Mouse (Mus musculus) limb, embryonic 14.5 days (tissue): ENCODE data around the gene Ptges3l. TPM values are rescaled to one million over a fixed set of nuclear protein-coding genes. Genes with fewer than 3 reads are reported as not detected.
"Not testable (repeated sequence)": the region's sequence is repeated elsewhere in the genome, so short reads cannot be mapped to it uniquely, and the experiment has no call there.

Experiments
- ATAC-seq: fragments of 200-750 bp; cut with Nextera tagmentation; 2 replicates; pipeline ENCODE4 v1.8.0; 2017; ENCODE audit warnings: low read depth, moderate number of reproducible peaks, moderate TSS enrichment; ENCODE audit not compliant: low FRiP score
- DNase-seq: peaks from one replicate; pipeline ENCODE4 v3.0.0-alpha.2; 2015; ENCODE audit warnings: low spot score
- H3K27ac ChIP-seq: fragments of 300-500 bp; sonication (generic); replicated peaks from 2 replicates; pipeline ENCODE4 v1.5.1; 2014; ENCODE audit warnings: low read depth, mild to moderate bottlenecking, low read length, moderate library complexity, mixed read lengths
- H3K27me3 ChIP-seq: fragments of 300-500 bp; sonication (generic); 2 replicates; pipeline ENCODE4 v1.6.1; 2014; ENCODE audit warnings: low read length, mixed read lengths; ENCODE audit not compliant: control insufficient read depth, insufficient read depth
- H3K36me3 ChIP-seq: fragments of 300-500 bp; sonication (generic); 2 replicates; pipeline ENCODE4 v1.6.1; 2014; ENCODE audit warnings: mild to moderate bottlenecking, low read length, moderate library complexity, mixed read lengths; ENCODE audit not compliant: control insufficient read depth, insufficient read depth
- H3K4me1 ChIP-seq: fragments of 300-500 bp; sonication (generic); 2 replicates; pipeline ENCODE4 v1.6.1; 2014; ENCODE audit warnings: antibody characterized with exemption, low read length, mixed read lengths; ENCODE audit not compliant: control insufficient read depth, insufficient read depth
- H3K4me2 ChIP-seq: fragments of 300-500 bp; sonication (generic); replicated peaks from 2 replicates; pipeline ENCODE4 v1.6.1; 2014; ENCODE audit warnings: low read depth, mild to moderate bottlenecking, low read length, moderate library complexity; ENCODE audit not compliant: severe bottlenecking
- H3K4me3 ChIP-seq: fragments of 300-500 bp; sonication (generic); replicated peaks from 2 replicates; pipeline ENCODE4 v1.5.1; 2014; ENCODE audit warnings: low read length
- H3K9ac ChIP-seq: fragments of 300-500 bp; sonication (generic); 2 replicates; pipeline ENCODE4 v1.6.1; 2014; ENCODE audit warnings: mild to moderate bottlenecking, low read depth, low read length, moderate library complexity; ENCODE audit not compliant: severe bottlenecking
- H3K9me3 ChIP-seq: fragments of 300-500 bp; sonication (generic); 2 replicates; pipeline ENCODE4 v1.6.1; 2016; ENCODE audit warnings: low read length; ENCODE audit not compliant: control insufficient read depth
- POLR2A ChIP-seq: fragments of 200-500 bp; IDR thresholded peaks from 2 replicates; pipeline ENCODE4 v1.8.0; 2012; ENCODE audit warnings: inconsistent platforms, mild to moderate bottlenecking, moderate library complexity, borderline replicate concordance; ENCODE audit not compliant: insufficient read depth, insufficient read length; ENCODE audit errors: extremely low read depth
- WGBS: fragments of 180-500 bp; shearing (Covaris S2); extraction: QIAGEN DNeasy Blood & Tissue Kit; methylation state at CpG from one replicate; pipeline ENCODE4 v1.1.7; 2014; 5-methylcytosine and 5-hydroxymethylcytosine counted together
- polyA plus RNA-seq, 2 experiments: library from polyadenylated mRNA; depleted of rRNA in 1 of 2; stranded (reverse) in 1 of 2; unstranded in 1 of 2; fragments of >200 nt; fragmentation: Nextera tagmentation in 1 of 2; extraction: Ambion mirVana in 1 of 2; gene quantifications; 2 replicates each; pipeline versions ENCODE4 v1.2.1 to v1.2.3; 2012 to 2014

Gene Ptges3l
- polyA plus RNA-seq, 2 experiments: 20.5 to 27.5 TPM

GRCm38 (mm10) chr11:101448899-101449298 is 23.8 kb upstream of the Ptges3l start:
- TF ChIP-seq POLR2A: no peak
- Histone ChIP-seq H3K27ac (no peak overlapping the region), H3K9me3 (no peaks in the 10 kb centered on the region), H3K4me1 (no peaks in the 10 kb centered on the region; the same call in 1 of the 2 replicates), H3K36me3 (peaks cover 21% of the 10 kb centered on the region), H3K27me3 (no peaks in the 10 kb centered on the region), H3K4me2 (peak overlapping the region; percentile 37), H3K4me3 (peak overlapping the region; percentile 33; the same call in 1 of the 2 replicates), H3K9ac (no peak overlapping the region)
- DNase-seq (no peak), ATAC-seq (no peak)
- 84% methylated on average over 4 of the region's 4 CpGs for WGBS

DNA sequence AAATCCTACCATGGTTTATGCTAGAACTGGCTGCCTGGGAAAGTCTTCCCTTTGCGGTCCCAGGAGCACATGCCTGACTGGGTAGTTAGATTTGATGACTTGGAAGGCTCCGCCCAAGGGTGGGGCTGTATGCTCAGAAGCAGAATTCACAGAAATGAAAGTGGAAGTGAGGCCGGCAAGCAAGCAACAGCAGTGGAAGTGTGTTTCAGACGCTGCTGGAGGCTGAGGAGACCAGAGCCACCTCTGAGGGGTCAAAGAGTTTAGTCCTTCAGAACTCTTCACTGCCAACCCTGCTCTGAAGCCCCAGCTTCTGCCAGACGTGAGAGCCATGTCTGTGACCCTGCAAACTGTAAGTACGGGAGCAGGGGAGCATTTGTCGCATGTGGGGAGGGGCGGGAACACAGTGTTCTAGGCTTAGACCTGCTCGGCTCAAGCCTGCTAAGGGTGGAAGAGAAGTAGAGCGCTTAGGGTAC is 23.2 kb upstream of the Ptges3l start, which contains the start of gene Ifi35:
Gene Ifi35, plus strand, starts transcription at position 134 of the 473 bp plus-strand sequence.
- H3K9me3 ChIP-seq: no peaks in the 10 kb centered on the region
- H3K4me3 ChIP-seq: peak within 1 kb of the TSS; percentile 33
- H3K27me3 ChIP-seq: no peaks in the 10 kb centered on the region
- H3K27ac ChIP-seq: no peak within 1 kb of the TSS
- 0 out of 2 replicates have a peak, but pooled peaks have one; percentile 9 for TF ChIP-seq POLR2A
- ATAC-seq: peak; percentile 56
- H3K36me3 ChIP-seq: peaks cover 26% of the 10 kb centered on the region
- peaks cover 5% of the 10 kb centered on the region for H3K4me1 ChIP-seq
- DNase-seq: peak; percentile 82
- peak within 1 kb of the TSS; percentile 44 for H3K9ac ChIP-seq
- 18% methylated on average over 10 of the region's 10 CpGs for WGBS
- H3K4me2 ChIP-seq: peak within 1 kb of the TSS; percentile 37

GRCm38 (mm10) chr11:101447786-101448185 is 22.7 kb upstream of the Ptges3l start:
- TF ChIP-seq POLR2A: no peak
- Histone ChIP-seq H3K9ac (no peak overlapping the region), H3K4me3 (no peak overlapping the region)

DNA sequence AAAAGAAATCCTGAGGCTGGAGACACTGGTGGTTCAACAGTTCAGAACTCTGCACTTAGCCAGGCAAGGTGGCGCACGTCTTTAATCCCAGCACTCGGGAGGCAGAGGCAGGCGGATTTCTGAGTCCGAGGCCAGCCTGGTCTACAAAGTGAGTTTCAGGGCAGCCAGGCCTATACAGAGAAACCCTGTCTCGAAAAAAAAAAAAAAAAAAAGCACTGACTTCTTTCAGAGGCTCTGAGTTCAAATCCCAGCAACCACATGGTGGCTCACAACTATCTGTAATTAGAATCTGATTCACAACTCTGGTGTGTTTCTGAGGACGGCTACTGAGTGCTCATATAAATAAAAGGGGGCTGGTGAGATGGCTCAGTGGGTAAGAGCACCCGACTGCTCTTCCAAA is 21.7 kb upstream of the Ptges3l start:
- not testable (repeated sequence) for H3K9me3 ChIP-seq, H3K27ac ChIP-seq, DNase-seq, H3K4me1 ChIP-seq, H3K4me3 ChIP-seq, H3K4me2 ChIP-seq, H3K27me3 ChIP-seq, ATAC-seq, H3K9ac ChIP-seq
- WGBS: 91% methylated on average over 8 of the region's 8 CpGs
- peaks cover 29% of the 10 kb centered on the region for H3K36me3 ChIP-seq

More at GRCm38 (mm10) chr11:101447786-101448185, 22.7 kb upstream of the Ptges3l start:
- no peaks in the 10 kb centered on the region for H3K9me3 ChIP-seq
- peaks cover 8% of the 10 kb centered on the region for H3K4me1 ChIP-seq
- DNase-seq (no peak), ATAC-seq (no peak)
- WGBS: 82% methylated on average over 5 of the region's 5 CpGs
- H3K27me3 ChIP-seq: no peaks in the 10 kb centered on the region
- H3K36me3 ChIP-seq: peaks cover 29% of the 10 kb centered on the region
- H3K27ac ChIP-seq: no peak overlapping the region
- H3K4me2 ChIP-seq: peak overlapping the region; percentile 37; the same call in 1 of the 2 replicates

DNA sequence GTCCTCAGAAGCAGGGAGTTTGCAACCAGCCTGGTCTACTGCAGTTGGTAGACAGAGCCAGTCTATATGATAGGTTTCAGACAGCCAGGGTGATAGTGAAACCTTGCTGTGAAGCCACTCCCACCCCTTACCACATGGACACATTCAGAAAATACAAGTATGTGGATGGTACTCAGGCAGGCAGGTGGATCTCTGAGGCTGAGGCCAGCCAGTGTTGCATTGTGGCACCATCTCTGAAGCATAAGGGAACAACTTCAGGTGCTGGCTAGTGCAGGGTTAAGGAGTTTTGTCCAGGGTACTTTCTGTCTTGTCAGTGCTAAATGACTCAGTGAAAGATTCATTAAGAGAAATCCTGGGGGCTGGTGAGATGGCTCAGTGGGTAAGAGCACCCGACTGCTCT is 21.2 kb upstream of the Ptges3l start:
- Histone ChIP-seq H3K4me2 (no peak overlapping the region), H3K27me3 (no peaks in the 10 kb centered on the region), H3K36me3 (peaks cover 29% of the 10 kb centered on the region), H3K9ac (no peak overlapping the region), H3K4me1 (peaks cover 8% of the 10 kb centered on the region), H3K27ac (no peak overlapping the region), H3K9me3 (no peaks in the 10 kb centered on the region), H3K4me3 (no peak overlapping the region)
- DNase-seq (no peak), ATAC-seq (no peak)
- TF ChIP-seq POLR2A: no peak
- 92% methylated on average over 1 of the region's 1 CpGs for WGBS
